Mouse (Mus musculus) myocyte (in vitro differentiated cells): ENCODE results near the gene Sec22c.

Source experiments
- POLR2A ChIP-seq: IDR thresholded peaks from one replicate; pipeline ENCODE4 v1.6.1; 2011; ENCODE audit warnings: low read depth, mild to moderate bottlenecking, control low read depth, moderate library complexity; ENCODE audit not compliant: insufficient read length
- POLR2AphosphoS2 ChIP-seq: IDR thresholded peaks from one replicate; pipeline ENCODE4 v1.6.1; 2011; ENCODE audit warnings: low read depth, control low read depth; ENCODE audit not compliant: insufficient read length

DNA sequence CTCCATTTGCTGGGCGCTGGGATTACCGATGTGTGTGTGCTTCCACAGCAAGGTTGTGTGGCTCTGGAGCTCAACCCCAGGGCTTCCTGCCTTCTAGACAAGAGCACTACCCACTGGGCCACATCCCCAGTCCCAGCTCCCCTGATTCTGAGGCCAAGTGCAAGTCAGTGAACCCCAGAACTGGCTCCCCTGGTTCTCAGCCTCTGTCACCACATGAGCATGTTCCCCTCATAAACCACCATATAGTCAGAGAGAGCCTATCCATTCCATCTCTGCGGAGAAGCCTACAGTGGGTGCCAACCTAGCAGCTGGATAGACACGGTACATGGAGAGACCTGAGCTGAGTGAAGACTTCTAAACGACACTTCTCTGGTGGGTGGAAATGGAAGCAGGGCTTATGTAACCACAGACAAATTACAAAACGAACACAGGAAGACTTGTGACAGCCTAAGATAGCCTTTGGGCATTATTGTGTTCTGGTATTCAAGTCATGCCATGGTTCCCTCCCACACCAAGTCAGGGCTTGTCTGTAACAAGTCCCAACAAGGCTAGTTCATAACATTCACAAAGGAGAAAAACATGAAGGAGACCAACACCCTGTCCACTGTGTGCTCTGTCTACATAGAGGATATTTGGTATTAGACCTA, 862 bp upstream of the Sec22c start:
- no peak for TF ChIP-seq POLR2A
- no peak for TF ChIP-seq POLR2AphosphoS2
